Mouse (Mus musculus): Measurements from ENCODE around the gene Rara.

- TF ChIP-seq POLR2A (IDR thresholded peaks at IDR 0.05; ENCODE audit: borderline replicate concordance, extremely low read depth, low read depth, low read length): no peak
- TF ChIP-seq CTCF (IDR thresholded peaks at IDR 0.05; ENCODE audit: insufficient read depth, low read length): no peak
Measured at GRCm38 (mm10) chr11:98930773-98931512, 3.3 kb downstream of the Rara start.
